Mouse (Mus musculus): ENCODE results near the gene Morc1.

Morc1 gene

GRCm38 (mm10) chr16:48474896-48475802 lies 44.1 kb downstream of the Morc1 start:
- DNase-seq (ENCODE audit: low spot score in 2 of 2) = no peak

DNA sequence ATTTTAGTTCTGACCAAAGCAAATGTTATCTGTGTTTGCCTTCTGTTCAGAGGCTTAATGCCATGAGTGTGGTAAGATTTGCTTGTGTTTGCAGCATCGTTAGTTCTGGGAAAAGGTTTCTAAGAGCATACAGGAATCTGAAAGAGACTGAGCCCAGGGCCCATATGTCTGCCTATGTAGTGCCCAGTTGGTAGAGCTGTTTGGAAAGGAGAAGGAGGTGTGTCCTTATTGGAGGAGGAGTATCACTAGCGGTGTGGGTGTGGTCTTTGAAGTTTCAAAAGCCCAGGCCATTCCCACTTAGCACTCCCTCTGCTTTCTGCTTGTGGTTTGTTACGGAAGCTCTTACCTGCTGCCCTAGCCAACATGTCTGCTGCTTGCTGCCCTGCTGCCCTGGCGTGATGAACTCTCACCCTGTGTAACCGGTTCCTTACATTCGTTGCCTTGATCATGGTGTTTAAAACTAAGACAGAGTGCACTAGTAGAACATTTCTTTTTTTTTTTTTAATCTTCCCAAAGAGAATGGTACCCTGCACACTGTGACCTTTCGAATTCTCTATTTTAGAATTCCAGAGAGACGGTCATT lies 48.3 kb downstream of the Morc1 start:
- no peak for DNase-seq (ENCODE audit: low spot score in 2 of 2)

GRCm38 (mm10) chr16:48516776-48517499 lies 85.9 kb downstream of the Morc1 start:
- no peak for DNase-seq (ENCODE audit: low spot score in 2 of 2)

GRCm38 (mm10) chr16:48519569-48519968 lies 88.5 kb downstream of the Morc1 start:
- DNase-seq (ENCODE audit: low spot score in 2 of 2) = no peak

GRCm38 (mm10) chr16:48537108-48537507 lies 106.1 kb downstream of the Morc1 start:
- no peak for DNase-seq (ENCODE audit: low spot score in 2 of 2)

DNA sequence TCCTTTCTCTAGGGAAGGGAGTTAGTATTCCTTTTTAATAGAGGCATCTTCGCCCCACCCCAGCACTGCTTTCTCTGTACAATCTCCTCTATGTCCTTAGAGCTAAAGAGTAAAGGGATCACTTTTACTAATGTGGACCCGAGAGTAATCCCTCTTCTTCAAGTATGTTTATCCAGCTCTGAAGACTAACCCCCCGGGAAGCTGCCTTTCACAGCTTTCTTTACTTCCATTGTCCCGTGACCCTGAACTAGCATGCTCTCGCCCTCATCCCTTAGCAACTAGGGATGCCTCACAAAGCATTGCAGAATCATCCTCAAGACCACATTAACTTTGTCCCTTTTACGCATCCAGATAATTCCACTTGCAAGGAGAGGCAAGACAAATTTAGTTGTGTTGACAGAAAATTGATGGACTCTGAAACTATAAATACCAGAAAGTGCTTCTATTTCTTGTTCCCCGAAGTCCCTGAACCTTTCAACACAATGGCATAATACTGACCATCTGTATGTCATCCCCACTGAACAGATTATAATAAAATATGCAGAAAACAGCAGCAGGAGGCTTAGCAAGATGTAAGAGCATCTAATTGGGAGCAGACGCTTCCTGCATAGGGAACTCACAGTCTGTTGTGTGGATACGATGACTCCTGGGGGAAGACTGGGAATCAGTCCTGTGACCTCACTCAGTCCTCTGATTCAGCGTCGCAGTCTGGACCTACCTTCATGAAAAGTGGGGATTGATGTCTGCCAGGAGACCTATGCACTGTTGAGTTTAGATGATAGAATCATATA lies 131.4 kb downstream of the Morc1 start:
- DNase-seq (ENCODE audit: low spot score in 2 of 2) = no peak

DNA sequence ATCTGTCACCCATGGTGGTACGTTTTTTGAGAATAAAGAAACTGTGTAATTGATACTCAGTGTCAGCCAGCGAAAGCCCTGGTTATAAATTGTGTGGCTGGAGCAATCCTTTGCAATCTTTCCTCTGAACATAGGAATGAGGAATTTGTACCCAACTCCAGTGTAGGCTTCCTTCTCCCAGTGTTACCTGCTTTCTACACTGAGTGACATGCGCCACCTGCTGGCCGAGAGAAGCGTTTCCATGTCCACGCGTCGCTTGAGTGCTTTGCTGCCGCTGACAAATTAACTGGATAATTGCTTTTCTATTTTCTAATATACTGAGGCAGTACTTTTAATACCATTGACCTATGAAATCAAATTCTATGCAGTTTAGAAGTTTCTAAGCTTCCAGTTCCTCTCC lies 139.3 kb downstream of the Morc1 start:
- peak; percentile 9 to 62 for DNase-seq (ENCODE audit: low spot score in 2 of 2)

GRCm38 (mm10) chr16:48574072-48574471 lies 143.0 kb downstream of the Morc1 start:
- DNase-seq (ENCODE audit: low spot score in 2 of 2) = no peak

DNA sequence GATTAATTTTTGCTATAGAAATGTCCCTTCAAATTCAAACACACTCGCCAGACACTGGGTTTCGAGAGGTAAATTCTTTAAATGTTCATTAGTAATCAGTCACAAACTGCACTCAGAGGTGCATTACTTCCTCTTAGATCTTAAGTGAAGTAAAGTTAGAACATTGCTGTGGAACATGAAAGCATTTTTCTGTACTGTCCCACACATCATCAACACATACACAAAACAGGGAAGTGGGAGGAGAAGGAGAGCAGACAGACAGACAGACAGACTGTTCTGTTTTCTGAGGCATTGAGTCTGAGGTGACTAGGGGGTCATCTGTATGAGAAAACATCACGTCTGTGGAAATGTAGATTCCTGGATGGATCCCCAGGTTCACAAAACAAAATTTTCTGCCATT lies 143.5 kb downstream of the Morc1 start:
- DNase-seq (ENCODE audit: low spot score in 2 of 2) = no peak

GRCm38 (mm10) chr16:48585369-48585768 lies 154.3 kb downstream of the Morc1 start:
- no peak for DNase-seq (ENCODE audit: low spot score in 2 of 2)

GRCm38 (mm10) chr16:48594457-48594856 lies 163.4 kb downstream of the Morc1 start:
- DNase-seq (ENCODE audit: low spot score in 2 of 2) = no peak

DNA sequence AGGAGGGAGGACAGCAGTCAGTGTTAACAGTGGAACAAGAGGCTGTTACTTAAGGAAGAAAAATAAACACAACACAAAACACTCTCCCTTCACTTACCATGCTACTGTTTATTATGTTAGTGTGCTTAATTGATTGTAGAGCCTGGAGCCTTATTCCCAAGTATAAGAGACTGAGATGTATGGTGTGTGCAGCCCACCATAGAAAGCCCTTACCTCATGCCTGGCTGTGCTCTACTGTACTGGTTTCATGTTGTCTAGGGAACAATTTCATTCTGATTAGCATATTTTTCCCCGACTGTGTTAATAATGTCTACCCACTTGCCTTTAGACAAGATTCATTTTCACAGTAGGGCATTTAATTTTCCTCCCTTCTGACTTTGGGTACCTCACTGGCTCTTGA lies 164.2 kb downstream of the Morc1 start:
- no peak for DNase-seq (ENCODE audit: low spot score in 2 of 2)

- no peak for DNase-seq (ENCODE audit: low spot score in 2 of 2)
Measured at GRCm38 (mm10) chr16:48603735-48604211, 172.7 kb downstream of the Morc1 start.

DNA sequence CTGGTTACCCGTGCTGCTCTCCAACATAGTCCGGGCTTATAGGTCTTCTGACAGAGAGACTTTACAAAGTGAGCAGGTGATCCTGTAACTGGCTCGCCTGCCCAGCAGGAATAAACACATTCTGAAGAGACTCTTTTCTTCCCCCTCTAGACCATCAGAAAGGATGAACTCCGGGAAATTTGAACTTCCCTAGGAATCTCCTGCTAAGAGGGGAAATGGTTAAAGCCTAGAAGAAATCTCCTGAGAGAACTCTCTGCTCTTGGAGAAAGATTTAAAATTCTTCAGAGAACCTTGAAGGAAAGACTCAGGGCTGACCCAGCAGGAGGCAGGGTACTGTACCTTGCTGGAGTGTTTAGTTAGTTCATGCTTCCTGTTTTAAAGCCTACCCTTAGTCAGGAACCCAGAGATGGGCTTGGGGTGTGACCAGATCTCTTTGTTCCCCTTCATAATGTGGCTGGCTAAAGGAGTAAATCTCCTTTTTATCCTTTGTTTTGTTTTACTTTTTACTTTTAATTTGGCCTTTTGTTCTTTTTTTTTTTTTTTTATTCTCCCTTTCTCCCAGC lies 175.5 kb downstream of the Morc1 start:
- DNase-seq (ENCODE audit: low spot score in 2 of 2) = no peak

DNA sequence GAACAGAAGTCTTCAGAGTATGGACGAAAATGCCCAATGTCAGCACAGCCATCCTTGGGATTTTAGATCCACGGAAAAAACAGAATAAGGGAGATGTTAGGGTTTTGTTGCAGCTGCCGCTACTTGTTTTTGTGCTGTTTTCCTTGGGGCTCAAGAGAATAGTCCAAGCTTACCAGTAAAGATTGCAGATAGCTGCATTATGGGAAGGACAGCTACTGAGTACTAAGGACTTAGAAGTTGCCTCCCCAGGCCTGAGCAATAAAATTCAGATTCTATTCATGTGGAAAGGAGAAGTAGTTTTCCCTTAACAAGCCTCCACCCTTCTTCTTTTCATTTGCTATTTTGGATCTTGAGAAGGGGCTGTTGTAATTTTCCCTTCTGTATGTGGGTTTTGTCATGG lies 177.2 kb downstream of the Morc1 start:
- no peak for DNase-seq (ENCODE audit: low spot score in 2 of 2)

DNA sequence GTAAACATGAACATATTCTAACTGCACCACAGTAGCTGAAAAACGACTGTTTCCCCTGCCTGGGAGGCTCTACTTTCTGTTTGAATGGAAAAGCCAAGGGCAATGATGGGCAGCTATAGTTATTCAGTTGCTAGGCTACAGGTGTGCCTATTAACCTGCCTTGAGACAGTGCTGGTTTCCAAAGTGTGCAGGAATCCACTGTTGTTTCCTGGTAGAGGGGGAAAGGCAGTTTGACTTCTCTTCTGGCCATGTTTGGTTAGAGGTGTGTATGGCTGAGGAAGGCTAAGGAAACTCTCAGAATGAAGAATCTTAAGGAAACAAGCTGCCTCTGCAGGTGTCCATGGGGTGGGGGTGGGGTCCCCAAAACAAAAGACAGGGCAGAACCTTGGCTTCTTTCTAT lies 179.8 kb downstream of the Morc1 start:
- DNase-seq (ENCODE audit: low spot score in 2 of 2) = no peak

- DNase-seq (ENCODE audit: low spot score in 2 of 2) = no peak
Measured at GRCm38 (mm10) chr16:48611436-48611835, 180.4 kb downstream of the Morc1 start.

GRCm38 (mm10) chr16:48613783-48614182 lies 182.7 kb downstream of the Morc1 start:
- no peak for DNase-seq (ENCODE audit: low spot score in 2 of 2)

DNA sequence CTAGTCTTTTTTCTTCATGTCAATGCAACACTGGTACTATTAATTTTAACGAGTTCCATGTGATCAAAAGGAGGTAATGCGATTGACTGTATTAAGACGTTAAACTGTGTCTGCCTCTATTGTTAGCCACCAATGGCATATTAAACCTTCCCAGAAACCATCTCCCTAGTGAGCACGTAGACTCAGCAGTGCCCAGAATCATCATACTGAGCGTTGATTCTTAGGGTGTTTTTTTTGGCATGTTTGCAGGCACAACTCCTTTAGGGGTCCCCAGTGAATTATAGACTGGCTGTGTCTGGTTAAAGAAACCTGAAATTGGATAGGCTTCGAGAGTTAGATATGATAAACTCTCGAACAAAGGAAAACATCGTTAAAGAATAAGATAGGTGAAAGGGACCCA lies 189.5 kb downstream of the Morc1 start:
- no peak for DNase-seq (ENCODE audit: low spot score in 2 of 2)

- no peak for DNase-seq (ENCODE audit: low spot score in 2 of 2)
Measured at GRCm38 (mm10) chr16:48621019-48621418, 190.0 kb downstream of the Morc1 start.

DNA sequence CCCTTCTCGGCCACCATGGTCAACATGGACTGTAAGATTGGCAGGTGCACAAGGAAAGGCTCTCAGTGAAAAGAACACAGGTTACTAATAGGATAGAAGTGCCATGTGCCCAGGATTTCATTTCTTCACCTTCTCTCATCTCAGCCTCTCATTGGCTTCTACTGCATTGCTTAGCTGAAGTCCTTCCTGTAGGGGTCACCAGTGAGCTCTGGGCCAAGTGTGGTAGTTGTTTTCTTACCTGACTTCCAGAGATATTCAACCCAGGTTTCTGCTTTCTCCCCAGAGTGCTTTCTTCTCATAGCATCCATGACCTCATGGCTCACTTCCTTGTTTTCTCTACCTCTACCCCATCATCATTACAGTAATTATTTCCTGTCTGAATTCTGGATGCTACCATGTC lies 192.4 kb downstream of the Morc1 start:
- peak in 1 of 2 experiments; percentile 23 for DNase-seq (ENCODE audit: low spot score in 2 of 2)

Measured in spleen, postnatal 10 days (tissue).